Mouse (Mus musculus): ENCODE results near the gene Fam47c. TPM values are rescaled to one million over a fixed set of nuclear protein-coding genes. Genes with fewer than 3 reads are reported as not detected.

Fam47c gene
- polyA plus RNA-seq (2014; fragmentation: Illumina TruSeq; extraction: RNeasy Lipid Tissue Mini Kit (QIAGEN cat#74804); ENCODE audit: low read depth, low replicate concordance) = 66.4 TPM

DNA sequence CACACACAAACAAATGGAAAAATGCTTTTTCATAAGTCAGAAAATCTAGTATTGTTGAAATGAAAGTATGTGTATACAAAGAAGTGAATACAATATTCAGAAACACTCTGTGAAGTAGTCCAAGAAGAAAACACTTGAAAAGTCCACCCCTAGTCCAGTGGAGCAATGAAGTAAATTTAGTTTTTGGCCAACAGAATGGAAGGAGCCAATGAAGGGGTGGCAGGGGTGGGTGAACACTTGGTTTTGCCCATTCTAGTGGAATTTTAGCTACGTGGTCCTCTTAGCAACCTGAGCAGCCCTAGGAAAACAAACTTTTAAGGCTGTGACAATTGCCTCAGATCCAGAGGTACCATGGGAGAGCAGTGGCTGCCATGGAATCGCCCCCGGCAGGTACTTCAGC, at the start of gene Fam47c:
TSS of gene Fam47c (plus strand) at position 301 of the 400 bp plus-strand sequence.

Other genes starting within 250 kb of the Fam47c start
- 5.7 TPM for gene Prrg1, start 153.9 kb upstream of the Fam47c start, polyA plus RNA-seq (2014; fragmentation: Illumina TruSeq; extraction: RNeasy Lipid Tissue Mini Kit (QIAGEN cat#74804); ENCODE audit: low read depth, low replicate concordance)

All from testis, adult 10 weeks (tissue).